Mouse (Mus musculus) liver, adult (tissue): ENCODE results near the gene Tff1.

ENCODE experiments used
- GATA4 ChIP-seq: IDR thresholded peaks from 2 replicates; pipeline ENCODE4 v1.6.1; 2014; ENCODE audit warnings: mild to moderate bottlenecking, low read length; ENCODE audit not compliant: insufficient replicate concordance

Tff1 gene

DNA sequence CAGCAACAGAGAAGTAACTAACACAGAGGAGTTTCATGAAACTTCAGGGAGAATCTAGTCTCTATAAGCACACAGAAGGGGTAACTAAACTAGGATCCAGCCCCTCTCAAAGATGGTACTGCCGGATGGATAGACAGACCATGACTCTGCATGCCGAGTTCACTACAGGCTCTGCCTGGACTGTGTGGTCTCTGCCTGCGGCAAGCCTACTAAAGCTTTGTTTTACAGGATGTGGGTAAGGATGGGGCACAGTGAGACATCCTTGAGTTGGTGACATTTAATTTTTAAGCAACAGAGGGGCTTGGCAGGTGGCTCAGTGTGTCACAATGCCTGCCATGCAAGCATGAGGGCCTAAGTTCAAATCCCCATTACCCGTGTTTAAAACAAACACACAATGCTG is 11.2 kb upstream of the Tff1 start:
- TF ChIP-seq GATA4 = no peak

DNA sequence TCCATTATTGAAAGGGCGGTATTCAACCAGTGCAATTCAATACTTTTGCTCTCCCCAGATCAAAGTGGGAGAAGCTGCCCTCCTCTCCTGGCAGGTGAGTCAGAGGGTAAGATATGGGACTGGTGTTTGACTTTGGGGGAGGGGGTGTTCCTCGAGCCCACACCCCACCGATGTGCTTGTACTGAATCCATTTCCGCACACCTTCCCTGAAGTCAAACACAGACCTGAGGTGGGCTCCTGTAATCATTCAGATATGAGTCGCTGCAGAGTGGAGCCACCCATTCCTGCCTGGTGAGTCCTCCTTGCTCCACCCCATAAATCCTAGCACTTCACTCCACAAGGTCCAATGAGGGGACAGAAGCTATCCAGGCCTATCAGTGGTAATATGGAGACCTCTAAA is 4.7 kb upstream of the Tff1 start:
- no peak for TF ChIP-seq GATA4

DNA sequence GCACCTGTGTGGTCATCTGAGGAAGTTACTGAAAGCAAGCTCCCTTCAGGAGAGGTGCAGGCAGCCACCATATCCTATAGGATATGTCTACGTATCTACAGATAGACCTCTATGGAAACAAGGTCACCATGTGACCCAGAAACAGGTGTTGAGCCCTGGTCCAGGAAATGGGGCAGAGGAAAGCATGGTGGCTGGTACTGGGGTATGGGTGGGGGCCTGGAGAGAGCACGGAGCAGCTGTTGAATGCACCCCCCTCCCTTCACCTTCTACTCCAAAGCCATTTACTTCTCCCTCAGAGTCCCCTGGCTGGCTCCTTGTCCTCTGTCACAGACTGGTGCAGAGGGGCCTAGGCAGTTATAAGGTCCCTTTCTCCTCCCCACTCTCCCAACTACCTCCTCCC is 1.3 kb downstream of the Tff1 start:
- TF ChIP-seq GATA4 = no peak

DNA sequence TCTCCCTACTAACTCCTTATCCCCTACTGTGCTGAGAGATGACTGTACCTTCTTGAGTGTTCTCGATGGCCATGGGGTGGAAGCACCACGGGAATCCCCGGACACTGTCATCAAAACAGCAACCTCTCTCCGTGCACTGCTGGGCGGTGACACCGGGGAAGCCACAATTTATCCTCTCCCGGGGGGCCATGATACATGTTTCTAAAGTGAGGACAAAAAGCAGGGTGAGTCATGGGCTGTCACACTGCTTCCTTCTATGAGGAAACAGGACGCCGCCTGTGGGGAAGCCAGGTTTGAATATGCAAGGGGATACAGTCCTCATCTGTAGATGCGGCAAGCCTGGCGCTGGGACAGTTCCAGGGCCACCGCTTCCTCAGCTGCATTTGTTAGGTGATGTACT is 2.5 kb downstream of the Tff1 start:
- TF ChIP-seq GATA4 = no peak

DNA sequence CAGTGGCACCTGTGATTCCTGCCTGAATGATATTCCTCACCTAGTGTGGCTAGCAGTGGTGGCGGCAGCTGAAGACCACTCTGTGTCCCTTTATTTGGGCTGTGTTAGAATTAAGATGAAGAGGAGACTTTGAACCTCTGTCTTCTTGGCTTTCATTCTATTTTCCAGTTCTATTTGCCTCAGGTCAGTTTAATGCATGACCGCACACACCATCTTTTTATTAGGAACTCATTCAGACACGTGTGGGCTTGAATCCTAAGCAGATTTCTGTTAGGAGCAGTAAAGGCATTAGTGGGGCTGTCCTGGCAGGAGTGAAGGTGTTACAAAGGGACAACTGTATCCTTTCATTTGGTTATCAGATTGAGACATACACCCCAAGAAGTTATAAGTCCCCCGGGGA is 4.8 kb downstream of the Tff1 start:
- TF ChIP-seq GATA4 = no peak

DNA sequence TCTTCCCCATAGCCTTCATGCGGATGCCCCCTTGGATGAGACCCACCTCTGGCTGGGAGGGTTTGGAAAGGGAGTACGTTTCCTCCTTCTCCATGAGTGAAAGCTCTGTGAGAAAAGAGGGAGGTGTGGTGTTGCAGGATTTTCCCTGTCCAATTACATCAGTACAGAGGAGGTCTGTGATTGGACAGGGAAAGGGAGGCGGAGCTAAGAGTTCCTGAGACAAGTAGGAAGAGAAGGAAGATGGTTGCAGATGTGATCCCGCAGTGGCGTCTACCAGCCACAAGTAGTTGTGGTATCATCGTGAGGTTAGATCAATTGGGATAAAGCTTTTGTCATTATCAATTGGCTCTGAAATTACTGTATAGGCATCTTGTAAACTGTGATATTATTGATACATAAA is 7.2 kb downstream of the Tff1 start:
- TF ChIP-seq GATA4 = no peak

DNA sequence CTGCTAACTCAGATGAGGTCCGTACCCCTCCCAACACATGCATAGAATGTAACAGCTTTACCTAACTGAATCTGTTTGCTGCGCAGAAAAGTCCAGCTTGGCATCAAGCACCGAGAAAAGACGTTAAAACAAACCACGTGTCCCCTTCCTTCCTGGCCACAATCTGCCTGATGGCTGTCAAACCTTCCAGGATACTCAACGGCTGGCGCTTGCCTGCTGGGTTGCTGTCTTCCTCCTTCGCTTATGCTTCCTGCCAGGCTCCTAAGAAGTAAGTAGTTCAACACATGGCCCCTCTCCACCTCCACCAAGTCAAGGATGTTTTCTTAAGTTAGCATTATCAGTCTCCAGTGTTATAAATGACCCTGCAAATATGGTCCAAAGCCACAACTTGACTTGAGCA is 11.3 kb downstream of the Tff1 start:
- no peak for TF ChIP-seq GATA4

DNA sequence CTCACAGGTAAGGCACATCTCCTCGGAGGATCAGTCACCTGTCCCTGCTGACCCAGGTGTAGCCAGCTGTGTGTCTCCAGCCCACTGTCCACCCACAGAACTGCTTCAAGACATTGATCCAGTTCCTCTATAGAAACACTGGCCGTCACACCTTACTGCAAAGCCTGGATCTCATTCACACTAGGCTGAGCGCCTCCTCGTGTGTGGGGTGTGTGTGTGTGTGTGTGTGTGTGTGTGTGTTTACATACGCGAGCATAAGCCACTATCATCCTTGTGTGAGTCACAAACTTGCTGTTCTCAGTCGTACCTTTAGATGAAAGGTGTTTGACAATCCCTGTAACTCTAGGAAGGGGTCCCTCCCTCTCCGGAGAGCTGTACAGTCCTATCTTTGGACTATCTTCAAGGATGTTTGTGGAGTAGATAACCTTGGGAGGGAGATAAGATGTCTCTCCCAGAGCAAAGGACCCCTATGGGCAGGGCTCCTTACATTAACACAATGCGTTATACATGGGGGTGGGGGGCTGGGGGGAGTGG is 12.0 kb downstream of the Tff1 start:
- no peak for TF ChIP-seq GATA4

DNA sequence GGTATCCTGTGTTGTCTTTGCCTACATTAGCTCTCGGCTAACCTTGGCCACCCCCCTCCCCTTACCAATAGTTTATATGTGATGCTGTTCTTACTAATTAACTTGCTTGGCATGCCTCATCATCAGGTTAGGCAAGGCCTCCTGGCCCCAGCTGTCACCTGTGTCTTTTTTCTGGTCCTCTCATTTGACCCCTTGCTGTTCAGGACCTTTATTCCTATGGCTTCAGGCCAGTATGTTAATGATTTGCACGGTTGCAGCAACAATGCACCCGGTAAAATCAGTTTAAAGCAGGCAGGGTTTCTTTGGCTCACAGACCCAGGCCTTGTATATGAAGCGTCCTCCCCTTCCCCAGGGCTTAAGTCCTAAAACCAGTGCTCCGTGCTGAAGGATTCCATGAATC is 12.6 kb downstream of the Tff1 start:
- no peak for TF ChIP-seq GATA4

DNA sequence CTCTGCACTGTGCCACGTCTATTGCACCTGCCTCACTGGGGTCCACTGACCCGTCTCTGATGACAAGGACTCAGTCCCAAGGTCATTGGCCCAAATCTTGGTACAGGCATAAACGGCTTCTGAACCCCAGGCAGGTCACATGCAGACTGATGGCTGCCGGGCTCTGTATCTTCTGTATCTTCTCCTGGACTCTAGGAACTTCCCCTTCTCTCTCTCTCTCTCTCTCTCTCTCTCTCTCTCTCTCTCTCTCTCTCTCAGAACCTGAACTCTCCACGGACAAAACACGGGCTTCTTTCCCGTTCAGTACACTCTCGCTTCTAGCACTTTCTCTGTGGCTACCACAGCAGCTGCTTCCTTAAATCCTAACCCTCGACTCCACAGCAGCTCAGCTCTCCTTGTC is 19.1 kb downstream of the Tff1 start:
- no peak for TF ChIP-seq GATA4

DNA sequence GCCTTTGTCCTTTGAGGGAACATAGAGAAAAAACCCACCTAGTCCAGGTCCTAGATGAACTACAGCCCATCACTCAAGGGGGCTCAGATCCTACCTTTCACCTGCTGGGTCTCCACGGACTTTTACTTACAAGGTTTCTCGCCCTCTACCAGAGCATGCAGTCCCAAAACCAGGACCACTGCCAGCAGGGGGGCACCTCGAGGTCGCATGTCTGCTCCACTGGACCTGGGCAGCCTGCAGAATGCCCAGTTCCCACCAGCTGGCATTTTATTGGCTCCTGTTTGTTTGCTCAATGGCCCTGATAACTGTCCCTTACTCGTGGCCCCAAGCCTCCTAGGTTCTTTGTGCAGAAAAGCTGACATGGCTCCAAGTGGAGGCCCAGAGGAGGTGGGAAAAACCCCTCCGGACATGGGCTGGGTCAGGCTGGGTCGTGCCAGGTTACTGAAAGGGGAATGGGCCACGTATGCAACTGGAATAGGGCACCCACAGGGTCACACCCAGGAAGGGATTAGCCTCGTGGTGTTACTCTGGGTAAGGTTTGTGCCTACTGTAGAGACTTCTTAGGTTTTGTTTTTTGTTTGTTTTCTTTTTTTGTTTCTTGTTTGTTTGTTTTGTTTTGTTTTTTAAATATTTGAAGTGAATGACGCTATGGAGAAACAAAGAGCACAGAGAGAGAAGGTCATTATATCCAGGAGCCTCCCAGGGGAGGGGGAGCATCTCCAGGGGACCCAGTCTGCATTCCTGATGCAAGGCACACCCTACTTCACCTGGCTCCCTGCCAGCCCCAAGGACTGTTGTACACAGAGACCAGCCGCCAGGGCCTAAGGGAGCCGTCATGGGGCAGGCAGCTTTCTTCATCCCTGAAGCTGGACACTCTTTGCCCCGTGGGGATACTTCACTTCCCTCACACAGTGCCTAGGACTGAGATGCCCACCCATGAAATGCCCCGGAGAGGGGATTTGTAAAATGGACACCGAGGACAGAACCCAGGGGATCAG is 20.7 kb downstream of the Tff1 start, which contains the start of gene Tff2:
Gene Tff2 (minus strand): TSS at position 243 of the 998 bp plus-strand sequence.
- TF ChIP-seq GATA4 = no peak

DNA sequence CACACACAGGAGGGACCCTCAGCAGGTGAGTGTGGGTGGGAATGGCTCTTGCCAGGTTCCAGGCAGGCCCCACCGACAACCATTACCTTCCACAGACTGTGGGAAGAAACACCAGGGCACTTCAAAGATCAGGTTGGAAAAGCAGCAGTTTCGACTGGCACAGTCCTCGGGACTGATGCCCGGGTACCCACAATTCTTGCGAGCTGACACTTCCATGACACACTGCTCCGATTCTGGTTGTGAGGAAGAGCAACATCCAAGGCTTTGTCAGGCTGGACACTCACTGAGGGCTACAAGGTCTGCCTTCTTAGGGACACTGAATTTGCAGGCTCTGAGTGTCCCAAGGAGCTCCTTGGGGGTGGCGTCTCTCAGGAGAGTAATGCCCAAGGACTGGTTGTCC is 23.0 kb downstream of the Tff1 start:
- TF ChIP-seq GATA4 = no peak

DNA sequence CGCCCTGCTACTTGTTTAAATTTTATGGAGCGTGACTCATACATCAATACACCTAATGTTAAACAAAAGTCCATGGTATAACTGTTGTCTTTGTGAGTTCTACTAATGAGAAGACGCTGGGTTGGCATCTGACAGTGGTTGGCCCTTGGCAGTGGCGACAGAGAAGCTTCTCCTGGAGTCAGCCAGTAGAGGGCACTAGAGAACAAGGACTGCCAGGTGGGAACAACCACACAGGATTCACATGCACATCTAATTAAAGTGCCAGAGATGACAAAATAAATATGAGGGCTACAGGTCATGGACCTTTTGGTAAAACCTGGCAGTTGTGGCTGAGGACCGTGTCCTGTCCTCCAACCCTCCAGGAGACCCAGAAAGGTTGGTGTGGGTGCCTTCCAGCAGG is 26.7 kb downstream of the Tff1 start:
- TF ChIP-seq GATA4 = no peak

DNA sequence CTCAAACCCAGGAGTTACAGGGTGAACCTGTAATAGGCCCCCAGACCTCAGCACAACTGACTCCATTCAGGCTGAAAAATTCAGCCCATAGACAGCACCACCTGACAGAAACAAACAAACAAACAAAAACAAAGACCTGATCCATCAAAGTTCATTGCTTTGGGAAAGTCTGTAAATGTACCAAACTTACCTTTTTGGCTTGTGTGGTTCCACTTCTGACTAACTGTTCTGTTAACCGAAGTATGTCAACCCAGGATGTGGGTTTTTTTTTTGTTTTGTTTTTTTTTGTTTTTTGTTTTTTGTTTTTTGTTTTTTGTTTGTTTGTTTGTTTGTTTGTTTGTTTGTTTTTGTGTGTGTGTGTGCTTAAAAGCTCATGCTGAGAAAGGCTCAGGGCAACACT is 28.3 kb downstream of the Tff1 start:
- TF ChIP-seq GATA4 = no peak

DNA sequence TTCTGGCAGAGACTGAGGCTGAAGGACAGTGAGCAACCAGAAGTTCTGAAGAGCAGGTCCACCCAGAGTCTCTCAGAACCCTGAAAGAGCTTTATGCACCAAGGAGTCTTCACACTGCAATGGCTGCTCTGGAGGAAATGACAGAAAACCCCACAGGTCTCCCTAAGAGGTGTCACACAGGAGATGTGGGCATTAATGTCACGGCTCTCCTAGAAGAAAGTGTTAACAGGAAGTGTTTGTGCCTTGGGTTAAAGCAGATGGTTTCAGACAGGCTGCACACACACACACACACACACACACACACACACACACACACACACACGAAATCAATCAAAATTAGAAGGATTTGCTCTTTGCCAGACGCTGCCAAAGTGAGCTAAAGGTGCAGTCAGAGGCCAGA is 28.8 kb downstream of the Tff1 start:
- TF ChIP-seq GATA4 = no peak

DNA sequence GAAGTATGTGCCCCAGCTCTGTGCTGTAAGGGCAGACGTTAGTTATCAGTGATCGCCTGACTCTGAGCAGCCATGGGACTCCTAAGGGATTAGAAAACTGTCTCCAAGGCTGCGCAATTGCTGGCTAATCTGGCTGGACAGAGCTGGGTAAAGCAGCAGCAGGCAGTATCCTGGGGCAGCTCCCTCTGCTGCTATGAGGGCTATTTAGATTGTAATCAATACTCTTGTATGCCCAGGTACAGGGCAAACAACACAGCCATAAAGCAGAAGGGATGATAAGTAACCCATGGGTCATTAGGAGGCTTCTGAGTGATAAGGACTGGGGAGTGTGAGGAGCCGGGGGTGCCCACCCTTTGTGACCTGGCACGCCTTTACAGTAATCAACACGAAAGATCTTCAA is 30.2 kb downstream of the Tff1 start:
- no peak for TF ChIP-seq GATA4

DNA sequence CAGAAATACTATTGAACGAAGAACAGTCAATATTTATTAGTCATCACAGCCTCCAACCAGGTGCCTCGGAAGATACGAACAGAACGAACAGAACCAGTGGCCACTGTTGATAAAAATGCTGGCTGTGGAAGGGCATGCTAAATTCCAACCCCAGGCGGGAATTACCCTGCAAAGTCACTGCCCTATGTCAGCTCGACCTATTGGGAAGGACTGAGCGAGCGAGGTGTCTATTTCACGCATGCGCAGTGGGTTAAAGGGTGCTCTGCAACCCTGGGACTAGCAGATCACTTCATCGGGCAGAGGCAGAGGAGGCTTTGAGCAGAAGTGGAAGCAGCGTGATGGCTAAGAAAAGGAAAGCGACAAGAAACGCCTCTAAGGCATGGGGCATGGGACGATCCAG is 31.3 kb downstream of the Tff1 start:
- TF ChIP-seq GATA4 = no peak; the same call in 1 of the 2 replicates
